Mouse (Mus musculus): ENCODE results near the gene Mllt1. TPM values are rescaled to one million over a fixed set of nuclear protein-coding genes. Genes with fewer than 3 reads are reported as not detected.

Gene Mllt1
- polyA plus RNA-seq, 1 experiment from 2014 or later: 13.0 TPM

GRCm38 (mm10) chr17:56961880-56962279, 26.7 kb upstream of the Mllt1 start:
- Histone ChIP-seq H3K4me3 (ENCODE audit: inconsistent target) (no peak overlapping the region), H3K79me2 (ENCODE audit: inconsistent target) (no peaks in the 10 kb centered on the region), H3K36me3 (ENCODE audit: inconsistent target) (no peaks in the 10 kb centered on the region), H3K27ac (no peak overlapping the region)
- 94% methylated on average over 4 of the region's 4 CpGs for WGBS (ENCODE audit: missing documents)

DNA sequence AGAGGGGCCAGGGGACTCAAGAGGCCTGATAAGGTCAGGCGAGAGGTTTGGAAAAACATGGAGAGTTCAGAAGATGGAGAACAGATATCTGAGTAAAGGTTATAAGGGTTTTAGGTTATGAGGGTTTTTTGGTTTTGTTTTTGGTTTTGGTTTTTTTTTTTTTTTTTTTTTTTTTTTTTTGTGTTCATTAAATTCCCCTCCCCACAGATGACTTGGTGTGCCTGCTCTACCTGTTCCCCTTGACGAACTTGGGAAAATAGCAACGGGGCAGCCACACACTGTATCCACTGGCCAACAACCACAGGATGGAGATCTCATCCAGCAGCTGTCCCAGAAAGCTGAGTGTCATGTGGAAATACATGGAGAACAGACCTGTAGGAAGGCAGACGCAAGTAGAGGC, 23.5 kb upstream of the Mllt1 start:
- H3K27ac ChIP-seq: no peak overlapping the region
- H3K79me2 ChIP-seq (ENCODE audit: inconsistent target): no peaks in the 10 kb centered on the region
- no peak overlapping the region for H3K4me3 ChIP-seq (ENCODE audit: inconsistent target)
- no peaks in the 10 kb centered on the region for H3K36me3 ChIP-seq (ENCODE audit: inconsistent target)
- 86% methylated on average over 4 of the region's 4 CpGs for WGBS (ENCODE audit: missing documents)

GRCm38 (mm10) chr17:56957763-56958429, 22.7 kb upstream of the Mllt1 start:
- Histone ChIP-seq H3K27ac (peak overlapping the region; percentile 31), H3K79me2 (ENCODE audit: inconsistent target) (no peaks in the 10 kb centered on the region), H3K4me3 (ENCODE audit: inconsistent target) (no peak overlapping the region), H3K36me3 (ENCODE audit: inconsistent target) (no peaks in the 10 kb centered on the region)
- 6% methylated on average over 11 of the region's 11 CpGs for WGBS (ENCODE audit: missing documents)

DNA sequence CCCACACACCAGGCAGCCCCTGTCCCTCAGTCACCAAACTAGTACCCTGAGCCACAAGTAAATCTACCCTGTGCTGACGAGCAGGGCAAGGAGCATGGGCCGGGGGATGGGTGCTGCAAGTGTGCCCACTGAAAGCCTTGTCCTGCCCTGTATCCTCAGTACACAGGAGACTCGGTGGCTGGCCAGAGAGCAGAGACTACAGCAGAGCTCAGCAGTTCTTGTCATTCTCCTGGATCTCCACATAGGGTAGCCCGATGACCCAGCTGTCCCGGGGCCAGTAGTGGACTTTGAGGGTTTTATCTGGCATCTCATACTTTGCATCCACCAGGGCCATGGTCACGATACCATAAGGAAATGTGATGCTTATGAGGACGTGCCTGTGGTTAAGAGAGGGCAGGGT, 19.7 kb upstream of the Mllt1 start:
- Histone ChIP-seq H3K36me3 (ENCODE audit: inconsistent target) (no peaks in the 10 kb centered on the region), H3K4me3 (ENCODE audit: inconsistent target) (no peak overlapping the region), H3K27ac (no peak overlapping the region), H3K79me2 (ENCODE audit: inconsistent target) (no peaks in the 10 kb centered on the region)
- WGBS (ENCODE audit: missing documents): 89% methylated on average over 6 of the region's 7 CpGs

DNA sequence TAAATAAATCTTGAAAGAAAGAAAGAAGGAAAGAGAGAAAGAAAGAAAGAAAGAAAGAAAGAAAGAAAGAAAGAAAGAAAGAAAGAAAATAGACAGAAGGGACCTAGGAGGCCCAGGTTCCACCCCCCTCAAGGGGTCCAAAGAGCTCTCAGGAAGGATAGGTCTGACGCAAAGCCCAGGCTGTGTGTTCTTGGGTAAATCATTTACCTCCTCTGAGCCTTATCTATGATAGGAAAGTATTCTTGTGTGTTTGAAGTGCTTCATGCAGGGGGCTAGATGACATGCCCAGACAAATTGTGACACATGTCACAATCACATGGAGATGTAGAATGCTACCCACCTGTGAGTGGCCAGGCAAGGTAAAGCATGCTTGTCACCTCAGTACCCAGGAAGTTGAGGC, 17.4 kb upstream of the Mllt1 start:
- Histone ChIP-seq H3K27ac (no peak overlapping the region), H3K36me3 (ENCODE audit: inconsistent target) (no peaks in the 10 kb centered on the region), H3K79me2 (ENCODE audit: inconsistent target) (no peaks in the 10 kb centered on the region), H3K4me3 (ENCODE audit: inconsistent target) (no peak overlapping the region)
- WGBS (ENCODE audit: missing documents): 100% methylated on average over 1 of the region's 1 CpGs

- H3K79me2 ChIP-seq (ENCODE audit: inconsistent target): no peaks in the 10 kb centered on the region
- H3K4me3 ChIP-seq (ENCODE audit: inconsistent target): no peak overlapping the region
- no peaks in the 10 kb centered on the region for H3K36me3 ChIP-seq (ENCODE audit: inconsistent target)
- WGBS (ENCODE audit: missing documents): 44% methylated on average over 3 of the region's 3 CpGs
- H3K27ac ChIP-seq: no peak overlapping the region
Measured at GRCm38 (mm10) chr17:56950915-56951314, 15.7 kb upstream of the Mllt1 start.

DNA sequence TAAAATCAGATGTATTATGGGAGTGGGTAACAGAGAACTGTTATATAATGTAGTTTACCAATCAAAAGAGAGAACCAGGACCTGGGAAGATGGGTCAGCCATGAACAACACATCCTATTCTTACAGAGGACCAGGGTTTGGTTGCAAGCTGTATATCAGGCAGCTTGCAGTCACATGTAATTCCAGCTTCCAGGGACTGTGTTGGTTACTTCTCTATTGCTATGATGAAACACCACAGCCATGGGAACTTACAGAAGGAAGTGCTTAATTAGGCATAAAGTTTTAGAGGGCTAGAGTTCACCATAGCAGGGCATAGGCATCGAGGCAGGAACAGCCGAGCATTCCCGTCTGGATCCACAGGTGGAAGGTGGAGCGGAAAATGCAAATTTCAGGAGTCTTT, 3.5 kb upstream of the Mllt1 start:
- H3K36me3 ChIP-seq (ENCODE audit: inconsistent target): no peaks in the 10 kb centered on the region
- no peak overlapping the region for H3K4me3 ChIP-seq (ENCODE audit: inconsistent target)
- 61% methylated on average over 4 of the region's 4 CpGs for WGBS (ENCODE audit: missing documents)
- H3K79me2 ChIP-seq (ENCODE audit: inconsistent target): peaks cover 12% of the 10 kb centered on the region; the same call in 1 of the 2 replicates
- no peak overlapping the region for H3K27ac ChIP-seq

GRCm38 (mm10) chr17:56936731-56937130, 1.5 kb upstream of the Mllt1 start:
- peaks cover 32% of the 10 kb centered on the region; the same call in 1 of the 2 replicates for H3K79me2 ChIP-seq (ENCODE audit: inconsistent target)
- no peak overlapping the region for H3K4me3 ChIP-seq (ENCODE audit: inconsistent target)
- WGBS (ENCODE audit: missing documents): 89% methylated on average over 7 of the region's 7 CpGs
- H3K27ac ChIP-seq: no peak overlapping the region
- no peaks in the 10 kb centered on the region for H3K36me3 ChIP-seq (ENCODE audit: inconsistent target)

GRCm38 (mm10) chr17:56934545-56935330, 477 bp downstream of the Mllt1 start:
- Histone ChIP-seq H3K79me2 (ENCODE audit: inconsistent target) (peaks cover 47% of the 10 kb centered on the region; the same call in 1 of the 2 replicates), H3K36me3 (ENCODE audit: inconsistent target) (no peaks in the 10 kb centered on the region), H3K4me3 (ENCODE audit: inconsistent target) (peak overlapping the region; percentile 54), H3K27ac (no peak overlapping the region)
- WGBS (ENCODE audit: missing documents): 10% methylated on average over 39 of the region's 45 CpGs

GRCm38 (mm10) chr17:56933395-56933794, 1.8 kb downstream of the Mllt1 start:
- H3K36me3 ChIP-seq (ENCODE audit: inconsistent target): no peaks in the 10 kb centered on the region
- H3K4me3 ChIP-seq (ENCODE audit: inconsistent target): no peak overlapping the region
- no peak overlapping the region for H3K27ac ChIP-seq
- 100% methylated on average over 2 of the region's 2 CpGs for WGBS (ENCODE audit: missing documents)
- peaks cover 60% of the 10 kb centered on the region; the same call in 1 of the 2 replicates for H3K79me2 ChIP-seq (ENCODE audit: inconsistent target)

- peaks cover 73% of the 10 kb centered on the region; the same call in 1 of the 2 replicates for H3K79me2 ChIP-seq (ENCODE audit: inconsistent target)
- H3K27ac ChIP-seq: no peak overlapping the region
- WGBS (ENCODE audit: missing documents): 18% methylated on average over 8 of the region's 8 CpGs
- no peak overlapping the region for H3K4me3 ChIP-seq (ENCODE audit: inconsistent target)
- H3K36me3 ChIP-seq (ENCODE audit: inconsistent target): no peaks in the 10 kb centered on the region
Measured at GRCm38 (mm10) chr17:56930026-56930425, 5.2 kb downstream of the Mllt1 start.

- Histone ChIP-seq H3K4me3 (ENCODE audit: inconsistent target) (no peak overlapping the region), H3K79me2 (ENCODE audit: inconsistent target) (peaks cover 69% of the 10 kb centered on the region; the same call in 1 of the 2 replicates), H3K27ac (no peak overlapping the region), H3K36me3 (ENCODE audit: inconsistent target) (no peaks in the 10 kb centered on the region)
- 62% methylated on average over 1 of the region's 1 CpGs for WGBS (ENCODE audit: missing documents)
Measured at GRCm38 (mm10) chr17:56929530-56929929, 5.7 kb downstream of the Mllt1 start.

DNA sequence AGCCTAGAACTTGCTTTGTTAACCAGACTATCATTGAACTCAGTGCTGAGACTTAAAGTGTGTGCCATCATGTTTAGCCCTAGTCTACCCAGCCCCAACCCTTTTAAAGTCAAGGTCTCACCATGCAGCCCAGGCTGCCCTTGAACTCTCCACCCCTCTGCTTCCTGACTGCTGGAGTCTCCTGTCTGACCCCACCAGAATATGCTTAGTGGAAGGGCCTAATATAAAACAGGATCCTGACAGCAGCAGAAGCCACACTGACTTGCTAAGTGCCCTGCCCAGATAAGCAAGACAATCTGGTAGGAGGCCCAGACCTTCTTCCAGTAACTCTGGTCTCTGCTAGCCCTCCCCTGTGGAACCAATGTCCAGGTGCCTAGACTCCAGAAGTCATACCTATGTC, 6.1 kb downstream of the Mllt1 start:
- Histone ChIP-seq H3K27ac (no peak overlapping the region), H3K79me2 (ENCODE audit: inconsistent target) (peaks cover 64% of the 10 kb centered on the region; the same call in 1 of the 2 replicates), H3K36me3 (ENCODE audit: inconsistent target) (no peaks in the 10 kb centered on the region), H3K4me3 (ENCODE audit: inconsistent target) (no peak overlapping the region)

DNA sequence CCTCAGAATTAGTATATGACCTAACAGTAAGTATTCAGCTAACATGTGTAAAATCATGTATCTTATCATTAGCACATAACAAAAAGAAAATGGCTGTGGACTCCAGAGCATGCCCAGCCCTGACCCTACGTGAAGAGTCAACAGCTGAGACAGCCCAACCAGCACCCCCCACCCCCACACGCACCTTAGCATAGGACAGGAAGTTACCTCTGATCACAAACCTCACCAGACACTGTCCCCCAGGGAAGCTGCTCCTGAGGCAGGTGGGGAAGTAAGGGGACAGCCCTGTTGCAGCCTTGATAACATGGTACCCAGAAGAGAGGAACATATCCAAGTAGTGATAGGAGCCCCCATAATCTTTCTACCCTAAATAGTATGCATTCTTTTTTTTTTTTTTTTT, 9.2 kb downstream of the Mllt1 start:
- no peak overlapping the region for H3K27ac ChIP-seq
- WGBS (ENCODE audit: missing documents): 100% methylated on average over 2 of the region's 2 CpGs
- H3K4me3 ChIP-seq (ENCODE audit: inconsistent target): no peak overlapping the region
- peaks cover 33% of the 10 kb centered on the region; the same call in 1 of the 2 replicates for H3K79me2 ChIP-seq (ENCODE audit: inconsistent target)
- no peaks in the 10 kb centered on the region; the same call in 1 of the 2 replicates for H3K36me3 ChIP-seq (ENCODE audit: inconsistent target)

DNA sequence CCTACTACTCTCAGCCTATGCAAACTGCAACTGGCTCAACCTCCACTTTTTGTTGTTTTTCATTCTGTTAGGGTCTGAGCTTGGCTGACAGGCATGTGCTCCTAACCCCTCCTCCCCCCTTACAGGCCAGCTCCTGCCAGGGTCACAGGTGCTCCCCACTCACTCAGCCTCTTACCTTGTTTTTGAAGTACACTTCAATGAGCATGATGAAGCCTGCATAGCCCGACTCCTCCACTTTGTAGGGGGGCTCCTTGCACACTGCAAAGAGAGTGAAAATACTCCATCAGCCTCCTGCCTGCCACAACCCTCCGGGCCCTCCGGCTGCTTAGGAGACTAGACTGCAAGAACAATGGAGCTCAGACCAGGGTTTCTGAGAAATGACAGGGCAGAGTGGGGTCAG, 15.5 kb downstream of the Mllt1 start:
- 100% methylated on average over 3 of the region's 3 CpGs for WGBS (ENCODE audit: missing documents)
- no peaks in the 10 kb centered on the region for H3K79me2 ChIP-seq (ENCODE audit: inconsistent target)
- H3K27ac ChIP-seq: no peak overlapping the region
- H3K4me3 ChIP-seq (ENCODE audit: inconsistent target): no peak overlapping the region
- peaks cover 19% of the 10 kb centered on the region; the same call in 1 of the 2 replicates for H3K36me3 ChIP-seq (ENCODE audit: inconsistent target)
